Mouse (Mus musculus): Measurements from ENCODE around the gene Pex11g. TPM values are rescaled to one million over a fixed set of nuclear protein-coding genes. Genes with fewer than 3 reads are reported as not detected.

Pex11g gene
- total RNA-seq (2022) = 1 to 10 TPM in 2 of 4 experiments, under 1 TPM in 2; 0.70 to 2.1 (median 1.1) TPM

DNA sequence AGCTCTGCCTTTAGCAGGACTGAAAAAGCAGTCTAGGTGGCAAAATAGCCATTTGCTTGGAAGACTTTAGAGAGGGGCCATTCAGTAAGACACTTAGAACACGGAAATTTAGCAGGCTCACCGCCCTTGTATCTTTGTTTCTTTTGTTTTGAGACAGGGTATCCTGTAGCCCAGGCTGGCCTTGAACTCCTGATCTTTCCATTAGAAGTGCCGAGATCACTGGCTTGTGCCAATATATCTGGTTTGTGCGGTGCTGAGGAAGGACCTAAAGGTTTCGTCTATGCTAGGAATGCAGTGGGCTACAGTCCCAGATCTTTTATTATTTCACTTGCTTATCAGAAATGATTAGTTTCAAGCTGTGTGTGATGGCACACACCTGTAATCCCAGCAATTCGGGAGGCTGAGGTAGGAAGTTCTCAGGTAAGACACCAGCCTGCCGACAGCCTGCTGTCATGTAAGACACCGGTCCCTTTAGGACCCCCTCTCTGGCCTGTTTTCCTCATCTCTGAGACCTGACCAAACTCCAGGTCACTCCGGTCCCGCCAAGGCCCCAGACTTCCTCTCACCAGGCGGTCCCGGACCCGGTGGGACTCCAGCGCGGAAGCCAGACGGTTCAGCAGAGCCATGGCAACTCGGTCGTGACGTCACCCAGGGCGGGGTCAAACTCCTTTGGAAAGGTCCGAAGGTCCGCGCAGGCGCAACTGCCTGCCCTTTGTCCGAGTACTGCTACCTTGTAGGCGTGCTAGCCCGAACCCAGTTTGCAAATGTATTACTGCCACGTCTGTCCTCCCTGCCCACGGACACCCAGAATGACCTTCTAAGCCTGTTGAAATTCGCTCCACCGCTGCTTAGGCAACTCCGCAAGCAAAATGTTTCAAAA lies at the start of gene Pex11g:
Gene Pex11g, minus strand, starts transcription at position 675 of the 880 bp plus-strand sequence.
- peak; percentile 80 to 86 for DNase-seq (ENCODE audit: low spot score in 2 of 2)

DNA sequence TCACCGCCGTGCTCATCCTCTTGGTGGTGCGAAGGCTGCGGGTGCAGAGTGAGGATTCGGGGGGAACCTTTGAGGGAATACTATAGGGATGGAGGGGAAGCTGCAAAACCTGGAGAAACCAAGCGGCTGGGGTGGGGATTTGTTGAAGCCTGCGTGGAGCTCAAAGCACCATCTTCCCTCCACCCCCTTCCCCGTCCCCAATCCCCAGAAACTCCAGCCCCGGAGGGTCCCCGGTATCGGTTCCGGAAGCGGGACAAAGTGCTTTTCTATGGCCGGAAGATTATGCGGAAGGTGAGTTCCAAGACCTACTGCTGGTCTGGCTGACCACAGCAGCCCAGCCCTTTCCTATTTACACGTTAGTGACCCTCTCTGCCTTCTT lies 49.6 kb upstream of the Pex11g start:
- DNase-seq (ENCODE audit: low spot score in 2 of 2) = no peak

DNA sequence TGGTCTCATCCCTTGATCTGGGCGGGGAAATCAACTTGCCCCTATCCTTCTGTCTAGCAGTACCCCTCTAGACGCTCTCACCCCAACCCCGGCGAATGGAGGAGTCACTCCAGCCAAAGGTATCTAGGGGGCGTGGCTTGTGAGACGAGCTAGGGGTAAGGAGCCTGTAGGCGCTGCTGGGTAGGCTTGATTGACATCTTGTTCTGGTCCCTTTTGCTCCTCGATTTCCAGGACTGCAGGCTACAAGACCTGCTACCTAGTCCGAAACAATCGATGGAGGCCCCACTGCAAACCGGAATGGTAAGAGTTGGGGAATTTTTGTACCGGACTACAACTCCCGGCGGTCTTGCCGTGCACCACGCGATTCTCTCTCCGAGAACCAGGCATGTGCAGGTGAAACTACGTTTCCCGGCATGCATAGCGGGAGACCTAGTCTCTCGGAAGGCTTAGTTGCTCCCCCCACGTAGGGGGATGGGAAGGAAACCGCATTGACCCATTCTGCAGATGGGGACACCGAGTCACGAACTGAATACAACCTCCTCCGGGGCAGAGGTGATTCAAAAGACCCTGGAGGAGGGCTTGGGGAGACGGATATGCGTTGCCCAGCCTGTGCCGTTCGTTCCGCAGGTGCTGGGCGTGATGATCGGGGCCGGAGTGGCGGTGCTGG lies 49.1 kb upstream of the Pex11g start:
- peak; percentile 95 to 96 for DNase-seq (ENCODE audit: low spot score in 2 of 2)

DNA sequence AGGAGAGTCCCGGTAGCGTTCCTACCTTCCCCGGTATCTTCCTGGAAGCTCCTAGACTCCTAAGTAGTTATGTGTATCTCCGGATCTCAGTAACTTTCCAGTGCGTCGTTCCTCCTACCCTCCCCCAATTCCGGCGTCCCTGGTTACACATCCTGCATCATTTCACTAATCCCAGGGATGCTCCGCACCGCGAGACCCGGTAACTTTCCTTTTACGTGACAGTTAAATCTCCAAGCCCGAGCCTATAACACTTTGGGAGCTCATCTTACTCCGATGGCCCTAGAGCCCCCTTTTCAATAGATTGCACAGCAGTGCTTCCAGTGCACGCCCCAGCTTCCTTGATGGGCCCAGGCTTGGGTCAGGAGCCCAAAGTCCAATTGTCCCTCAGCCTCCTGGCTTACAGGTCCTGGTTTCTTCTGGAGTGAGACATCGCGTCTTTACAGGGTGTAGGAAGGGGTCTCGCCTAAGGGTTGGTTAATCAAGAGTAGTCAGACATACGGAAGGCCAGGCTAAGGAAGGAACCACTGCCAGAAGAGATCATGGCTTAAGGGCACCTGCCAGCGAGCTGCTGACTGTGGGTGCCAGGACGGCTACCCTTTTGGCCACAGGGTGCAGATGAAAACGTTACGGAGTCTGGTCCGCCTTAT lies 48.4 kb upstream of the Pex11g start:
- DNase-seq (ENCODE audit: low spot score in 2 of 2) = peak; percentile 64 to 70

DNA sequence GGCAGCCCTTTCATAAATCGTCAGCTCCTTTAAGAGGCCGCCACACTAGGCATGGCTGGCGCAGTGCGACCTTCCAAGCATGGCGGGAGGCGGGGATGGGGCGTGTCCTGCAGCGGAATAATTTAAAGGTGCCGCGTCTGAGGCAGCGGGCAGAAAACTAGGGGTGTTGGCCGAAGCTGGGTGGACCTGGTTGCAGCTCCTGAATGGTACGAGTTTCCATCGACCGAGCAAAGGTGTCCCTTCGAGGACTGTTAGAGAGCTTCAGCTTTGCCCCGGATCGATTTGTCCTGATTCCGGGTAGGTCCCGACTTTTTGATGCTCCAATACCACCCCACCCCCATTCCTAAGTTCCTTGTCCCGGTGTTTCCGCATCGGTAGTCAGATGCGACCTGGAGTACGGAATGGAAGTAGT lies 47.8 kb upstream of the Pex11g start, which contains the start of gene Pnpla6:
Gene Pnpla6, plus strand, starts transcription at position 125 of the 412 bp plus-strand sequence.
- peak; percentile 83 to 90 for DNase-seq (ENCODE audit: low spot score in 2 of 2)

DNA sequence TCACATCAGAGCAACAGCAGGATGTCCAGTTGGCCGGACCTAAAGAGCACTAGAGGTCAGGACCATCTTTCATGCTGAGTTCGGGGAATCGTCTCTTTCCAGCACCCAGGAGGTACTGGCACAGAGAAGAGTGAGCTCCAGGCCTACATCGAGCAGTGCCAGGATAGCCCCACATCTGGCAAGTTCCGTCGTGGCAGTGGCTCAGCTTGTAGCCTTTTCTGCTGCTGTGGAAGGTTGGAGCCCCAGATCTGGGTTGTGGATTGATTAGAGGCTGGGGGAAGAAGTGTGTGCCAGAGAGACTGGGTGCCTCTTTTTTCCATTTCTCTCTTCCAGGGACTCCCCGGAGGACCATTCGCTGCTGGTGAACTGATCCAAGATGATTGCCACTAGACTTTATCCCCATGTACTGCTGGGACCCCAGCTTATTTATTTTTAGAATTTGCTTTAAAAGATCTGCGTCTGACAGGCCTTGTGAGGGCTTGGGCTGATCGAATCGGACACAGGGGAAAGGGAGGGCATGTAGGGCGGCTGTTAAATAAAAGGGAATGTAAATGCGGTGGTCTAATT lies 47.3 kb upstream of the Pex11g start:
- DNase-seq (ENCODE audit: low spot score in 2 of 2) = no peak

DNA sequence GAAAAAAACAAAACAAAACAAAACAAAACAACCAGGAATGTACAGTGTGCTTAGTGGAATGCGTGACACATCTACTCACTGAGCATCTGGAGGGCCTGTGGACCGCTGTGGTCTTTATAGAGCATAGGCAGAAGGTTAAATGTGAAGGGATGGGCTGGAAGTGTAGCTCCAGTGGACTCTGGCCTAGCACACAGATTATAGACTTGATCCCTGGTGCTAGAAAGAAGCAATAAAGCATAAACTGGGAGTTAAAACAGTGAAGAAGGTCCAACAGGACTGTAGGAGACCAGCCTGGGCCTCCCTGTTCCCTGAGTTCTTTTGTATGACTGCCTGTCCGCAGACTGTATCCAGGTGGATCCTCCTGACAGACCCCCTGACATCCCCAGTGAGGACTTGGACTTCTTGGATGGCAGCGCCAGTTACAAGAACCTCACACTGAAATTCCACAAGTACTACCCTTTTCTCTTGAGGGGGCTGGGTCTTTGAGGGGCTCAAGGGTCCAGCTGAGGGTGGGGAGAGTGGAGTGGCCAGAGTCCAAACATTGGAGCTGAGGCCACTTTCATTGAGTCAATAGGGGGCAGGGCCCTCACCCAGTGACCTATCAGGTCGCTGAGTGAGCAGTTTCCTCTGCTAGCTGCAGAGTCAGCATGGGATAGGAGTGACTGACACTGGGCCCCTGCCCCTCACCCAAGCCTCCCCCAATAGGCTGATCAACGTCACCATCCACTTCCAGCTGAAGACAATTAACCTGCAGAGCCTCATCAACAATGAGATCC lies 40.7 kb upstream of the Pex11g start:
- DNase-seq (ENCODE audit: low spot score in 2 of 2) = no peak

DNA sequence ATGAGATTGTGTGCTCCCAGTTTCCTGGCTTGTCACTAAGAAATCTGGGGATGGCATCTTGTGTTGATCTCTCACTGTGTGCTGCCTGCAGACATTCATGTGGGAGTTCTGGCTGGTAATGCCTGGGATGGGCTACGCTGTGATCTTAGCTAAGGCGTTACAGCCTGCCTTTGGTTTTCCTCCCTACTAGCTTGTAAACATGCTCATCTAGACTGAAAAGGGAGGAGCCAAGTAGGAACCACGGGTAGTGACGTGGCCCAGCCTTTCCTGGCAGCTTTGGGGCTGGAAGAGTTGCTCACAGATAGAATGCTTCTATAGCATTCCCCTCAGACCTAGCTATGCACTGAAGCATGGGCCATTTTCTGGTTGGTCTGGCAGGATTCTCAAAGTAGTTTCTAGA lies 34.7 kb upstream of the Pex11g start:
- DNase-seq (ENCODE audit: low spot score in 2 of 2) = no peak

DNA sequence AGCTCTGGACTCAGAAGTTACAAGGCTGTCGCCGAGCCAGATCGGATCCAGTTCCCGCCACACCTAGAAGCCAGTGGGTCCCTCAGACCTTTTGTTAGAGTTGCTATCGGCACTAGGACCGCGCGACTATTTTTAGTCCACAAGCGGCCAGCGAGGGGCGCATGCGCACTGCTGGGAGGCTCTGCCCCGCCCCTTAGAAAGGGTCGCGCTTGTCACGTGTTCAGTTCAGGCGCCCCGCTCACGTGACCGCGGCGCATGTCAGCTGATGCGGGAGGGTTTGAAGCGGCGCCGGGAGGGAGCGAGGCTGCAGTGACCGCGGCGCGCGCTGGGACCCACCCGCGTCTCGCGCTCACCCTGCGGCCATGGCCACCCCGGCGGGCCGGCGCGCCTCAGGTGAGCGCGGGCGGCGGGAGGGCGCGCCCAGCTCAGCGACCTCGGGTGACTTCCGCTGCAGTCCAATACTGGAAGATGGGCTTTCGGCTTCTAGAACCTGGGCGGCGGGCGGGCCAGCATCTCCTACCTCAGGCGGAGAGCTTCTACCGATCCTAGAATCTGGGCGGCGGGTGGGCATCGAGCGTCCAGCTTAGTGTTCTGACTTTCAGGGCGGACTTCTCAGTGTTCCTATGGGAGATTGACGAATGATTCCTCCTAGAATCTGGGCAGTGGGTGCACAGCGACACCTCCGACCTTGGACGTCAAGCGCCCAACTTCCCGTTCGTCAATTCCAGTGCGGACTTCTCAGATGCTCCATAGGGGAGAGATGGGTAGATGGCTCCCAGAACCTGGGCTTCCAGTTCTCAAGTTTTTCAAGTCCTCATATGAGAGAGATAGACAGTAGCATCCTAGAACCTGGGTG lies 33.0 kb upstream of the Pex11g start, which contains the start of gene Mcoln1:
Gene Mcoln1, plus strand, starts transcription at position 223 of the 856 bp plus-strand sequence.
- peak; percentile 97 to 98 for DNase-seq (ENCODE audit: low spot score in 2 of 2)

DNA sequence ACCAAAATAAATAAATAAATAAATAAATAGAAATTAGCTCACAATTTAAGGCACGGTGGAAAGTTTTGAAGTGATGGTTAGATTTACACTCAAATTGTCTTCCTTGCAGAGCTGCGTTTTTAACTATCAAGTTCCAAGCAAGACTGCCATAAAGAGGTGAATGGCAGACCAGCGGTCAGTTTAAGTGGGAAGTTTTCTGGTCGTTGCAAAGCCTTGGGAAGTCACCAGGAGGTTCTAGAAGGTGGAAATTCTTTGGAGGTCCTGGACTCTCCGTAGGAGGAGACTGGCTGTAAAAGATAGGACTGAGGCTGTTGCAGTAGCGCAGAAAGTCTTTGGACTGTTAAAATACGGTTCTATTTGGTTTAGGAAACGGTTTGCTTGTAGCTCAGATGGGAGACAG lies 32.3 kb upstream of the Pex11g start:
- no peak for DNase-seq (ENCODE audit: low spot score in 2 of 2)

DNA sequence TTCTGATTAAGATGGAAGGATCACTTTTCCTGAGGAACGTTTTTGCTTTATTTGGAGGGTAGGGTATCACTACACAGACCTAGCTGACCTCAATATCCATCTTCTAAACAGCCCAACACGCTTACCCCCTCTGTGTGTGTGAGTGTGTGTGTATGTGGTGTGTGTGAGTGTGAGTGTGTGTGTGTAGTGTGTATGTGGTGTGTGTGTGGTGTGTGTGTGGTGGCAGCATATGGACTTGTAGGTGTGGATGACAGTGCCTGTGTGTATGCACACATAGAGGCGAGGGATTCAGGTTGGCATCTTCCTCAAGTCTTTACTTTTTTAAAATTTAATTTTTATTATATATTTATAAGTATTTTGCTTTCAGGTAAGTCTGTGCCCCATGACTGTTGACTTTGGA lies 31.1 kb upstream of the Pex11g start:
- no peak for DNase-seq (ENCODE audit: low spot score in 2 of 2)

DNA sequence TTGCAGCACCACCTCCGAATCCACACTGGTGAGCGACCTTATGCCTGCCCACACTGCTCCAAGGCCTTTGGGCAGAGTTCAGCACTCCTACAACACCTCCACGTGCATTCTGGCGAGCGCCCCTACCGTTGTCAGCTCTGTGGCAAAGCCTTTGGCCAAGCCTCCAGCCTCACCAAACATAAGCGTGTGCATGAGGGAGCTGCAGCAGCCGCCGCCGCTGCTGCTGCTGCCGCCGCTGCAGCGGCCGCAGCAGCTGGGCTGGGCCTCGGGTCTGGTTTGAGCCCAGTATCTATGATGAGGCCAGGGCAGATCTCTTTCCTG lies 28.9 kb upstream of the Pex11g start:
- no peak for DNase-seq (ENCODE audit: low spot score in 2 of 2)

DNA sequence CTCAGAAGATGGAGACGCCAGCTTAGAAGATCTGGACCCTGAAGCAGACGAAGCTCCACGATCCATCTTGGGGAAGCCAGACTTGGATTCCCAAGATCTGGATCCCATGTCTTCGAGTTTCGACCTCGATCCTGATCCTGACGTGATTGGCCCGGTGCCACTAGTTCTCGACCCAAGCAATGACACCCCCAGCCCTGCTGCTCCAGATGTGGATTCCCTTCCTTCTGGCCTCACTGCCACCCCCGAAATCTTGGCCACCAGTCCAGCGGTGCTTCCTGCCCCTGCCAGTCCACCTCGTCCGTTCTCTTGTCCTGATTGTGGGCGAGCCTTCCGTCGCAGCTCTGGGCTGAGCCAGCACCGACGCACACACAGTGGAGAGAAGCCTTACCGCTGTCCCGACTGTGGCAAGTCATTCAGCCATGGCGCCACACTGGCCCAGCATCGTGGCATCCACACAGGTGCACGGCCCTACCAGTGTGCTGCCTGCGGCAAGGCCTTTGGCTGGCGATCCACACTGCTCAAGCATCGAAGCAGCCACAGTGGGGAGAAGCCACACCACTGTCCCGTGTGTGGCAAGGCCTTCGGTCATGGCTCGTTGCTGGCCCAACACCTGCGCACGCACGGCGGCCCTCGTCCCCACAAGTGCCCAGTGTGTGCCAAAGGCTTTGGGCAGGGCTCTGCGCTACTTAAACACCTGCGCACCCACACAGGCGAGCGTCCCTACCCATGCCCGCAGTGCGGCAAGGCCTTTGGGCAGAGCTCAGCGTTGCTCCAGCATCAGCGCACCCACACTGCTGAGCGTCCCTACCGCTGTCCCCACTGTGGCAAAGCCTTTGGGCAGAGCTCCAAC lies 28.3 kb upstream of the Pex11g start:
- no peak for DNase-seq (ENCODE audit: low spot score in 2 of 2)

DNA sequence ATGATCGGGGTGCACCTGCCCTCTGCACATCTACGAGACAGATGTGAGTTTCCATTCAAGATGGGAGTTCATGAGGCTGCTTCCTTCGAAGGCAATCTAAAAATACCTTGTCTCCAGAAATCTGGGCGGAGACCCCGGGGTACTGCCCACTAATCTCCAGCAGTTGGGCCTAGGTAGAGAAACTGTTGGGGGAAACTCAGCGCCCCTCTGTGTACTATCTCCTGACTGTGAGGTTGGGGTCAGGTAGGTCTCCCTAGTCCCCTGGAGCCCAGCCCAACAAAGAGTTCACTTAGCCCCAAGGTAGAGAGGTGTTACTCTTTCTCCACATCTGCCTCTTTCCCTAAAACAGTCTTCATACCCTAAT lies 26.3 kb upstream of the Pex11g start:
- no peak for DNase-seq (ENCODE audit: low spot score in 2 of 2)

DNA sequence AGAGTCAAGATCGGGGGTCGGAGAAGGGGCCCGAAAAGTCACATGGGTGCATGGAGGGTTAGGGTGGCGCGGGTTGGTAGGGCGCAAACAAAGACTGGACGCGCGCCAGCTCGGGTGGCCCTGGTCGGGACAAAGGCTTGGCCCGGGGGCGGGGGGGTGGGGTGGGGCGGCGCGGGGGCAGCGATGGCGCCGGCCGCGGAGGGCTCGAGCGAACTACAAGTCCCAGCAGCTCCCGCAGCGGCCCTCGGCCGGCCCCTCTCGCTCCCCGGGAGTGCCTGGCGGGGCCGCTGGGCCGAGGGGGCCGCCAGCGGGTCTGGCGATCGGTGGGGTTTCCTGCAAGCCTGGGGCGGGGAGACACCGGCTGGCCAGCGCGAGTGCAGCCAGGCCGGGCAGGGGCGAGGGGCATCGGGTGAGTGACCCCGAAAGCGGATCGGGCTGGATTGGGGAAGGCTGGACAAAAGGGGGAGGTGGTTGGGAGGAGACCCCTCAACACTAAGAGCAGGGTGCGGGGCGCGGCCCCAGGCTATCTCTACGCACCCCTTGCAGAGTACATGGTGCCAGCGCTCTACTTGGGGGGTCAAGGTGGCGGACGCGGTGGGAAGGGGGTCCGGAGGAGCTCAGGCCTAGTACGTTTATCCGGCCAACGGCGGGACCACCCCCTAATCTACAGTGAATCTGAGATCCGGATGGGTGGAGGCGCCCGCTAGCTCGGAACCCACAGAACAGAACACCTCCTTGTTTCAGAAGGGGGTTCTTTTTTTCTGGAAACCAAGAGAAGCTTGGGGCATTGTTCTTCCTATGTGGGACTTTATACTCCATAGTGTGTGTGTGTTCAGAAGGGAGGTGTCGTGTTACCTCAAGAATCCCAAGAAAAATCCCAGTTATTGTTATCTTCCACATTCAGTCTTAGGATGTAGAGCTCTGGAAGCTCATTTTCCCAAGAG lies 25.7 kb upstream of the Pex11g start, which contains the start of gene Zfp358:
Gene Zfp358, plus strand, starts transcription at position 238 of the 944 bp plus-strand sequence.
- peak in 1 of 2 experiments; percentile 54 for DNase-seq (ENCODE audit: low spot score in 2 of 2)

DNA sequence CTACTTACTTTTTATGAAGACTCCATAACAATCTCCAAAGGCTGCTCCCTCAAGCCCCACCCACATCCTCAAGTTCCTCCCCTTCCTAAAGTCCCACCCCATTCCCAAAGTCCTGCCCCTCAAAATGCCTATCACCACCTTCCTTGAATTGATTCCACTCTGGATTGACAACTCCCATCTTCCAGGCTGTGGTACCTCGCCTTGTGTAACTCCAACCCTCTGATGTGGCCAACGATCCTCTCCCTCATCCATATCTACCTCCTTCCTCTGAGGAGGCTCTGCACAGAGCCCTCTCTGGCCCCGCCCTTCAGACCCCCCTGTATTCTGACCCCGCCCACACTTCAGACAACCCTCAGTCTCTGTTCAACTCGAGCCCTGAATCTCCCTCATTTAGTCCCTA lies 17.7 kb upstream of the Pex11g start:
- no peak for DNase-seq (ENCODE audit: low spot score in 2 of 2)

DNA sequence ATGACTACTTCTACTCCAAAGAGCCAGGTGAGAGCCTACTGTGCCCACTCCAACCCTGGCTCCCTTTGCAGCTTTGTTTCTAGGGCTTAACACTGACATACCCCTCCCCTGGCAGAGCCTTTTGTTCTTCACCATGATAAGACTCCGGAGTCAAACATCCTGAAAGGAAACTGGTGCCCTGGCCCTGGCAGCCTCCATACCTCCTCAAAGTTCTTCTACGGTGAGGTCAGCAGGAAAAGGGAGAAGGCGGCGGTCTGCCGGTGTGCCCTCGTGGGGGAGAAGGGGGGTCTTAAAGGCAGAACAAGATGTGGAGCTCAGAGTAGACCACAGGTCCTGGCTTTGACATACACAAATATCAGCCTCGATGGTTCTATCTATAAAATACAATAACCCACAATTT lies 16.1 kb upstream of the Pex11g start:
- no peak for DNase-seq (ENCODE audit: low spot score in 2 of 2)

DNA sequence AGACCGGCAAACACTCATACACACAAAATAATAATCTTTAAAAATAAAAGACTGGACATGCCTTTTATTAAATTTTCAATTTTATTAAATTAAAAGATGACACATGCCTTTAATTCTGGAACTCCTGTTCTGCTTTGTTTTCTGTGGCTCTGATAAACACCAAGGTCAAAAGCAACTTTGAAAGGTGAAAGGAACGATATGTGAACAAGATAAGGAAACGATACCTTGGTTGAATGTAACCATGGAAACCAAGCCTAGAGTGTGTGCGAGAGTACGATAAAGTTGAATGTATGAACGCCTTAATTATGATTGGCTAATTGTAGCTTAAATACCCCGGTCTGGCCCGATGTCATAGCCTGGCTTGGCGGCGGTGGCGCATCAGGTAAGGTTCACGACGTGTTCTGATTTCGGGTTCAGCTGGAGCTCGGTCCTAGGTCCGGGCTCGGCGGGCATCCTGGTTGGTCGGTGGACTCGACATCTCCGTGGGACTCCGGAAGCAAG lies 14.8 kb upstream of the Pex11g start:
- no peak for DNase-seq (ENCODE audit: low spot score in 2 of 2)

Measured in layer of hippocampus, adult 8-10 months (tissue).